Mouse (Mus musculus) cerebral cortex, adult 2 months (tissue): ENCODE data around the gene Ahdc1.

ENCODE experiments used
- WGBS: fragments of 180-500 bp; shearing (Covaris S2); methylation state at CpG from one replicate; pipeline ENCODE4 v1.1.7; 2018; 5-methylcytosine and 5-hydroxymethylcytosine counted together

Ahdc1 gene

DNA sequence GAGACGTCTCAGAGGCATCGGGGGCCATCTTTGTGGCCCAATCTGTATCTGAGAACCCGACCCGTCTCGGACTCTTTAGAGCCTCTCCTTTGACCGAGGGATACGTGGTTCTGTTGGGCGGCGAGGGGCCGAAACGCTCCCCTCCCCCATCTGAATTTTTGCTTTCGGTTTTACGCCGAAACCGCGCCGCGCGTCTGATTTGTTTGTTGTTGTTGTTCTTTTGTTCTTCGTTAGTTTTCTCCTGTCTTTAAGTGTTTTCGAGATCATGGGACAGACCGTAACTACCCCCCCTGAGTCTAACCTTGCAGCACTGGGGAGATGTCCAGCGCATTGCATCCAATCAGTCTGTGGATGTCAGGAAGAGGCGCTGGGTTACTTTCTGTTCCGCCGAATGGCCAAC lies 85.6 kb downstream of the Ahdc1 start:
- under 1% methylated on average over 15 of the region's 26 CpGs for WGBS

DNA sequence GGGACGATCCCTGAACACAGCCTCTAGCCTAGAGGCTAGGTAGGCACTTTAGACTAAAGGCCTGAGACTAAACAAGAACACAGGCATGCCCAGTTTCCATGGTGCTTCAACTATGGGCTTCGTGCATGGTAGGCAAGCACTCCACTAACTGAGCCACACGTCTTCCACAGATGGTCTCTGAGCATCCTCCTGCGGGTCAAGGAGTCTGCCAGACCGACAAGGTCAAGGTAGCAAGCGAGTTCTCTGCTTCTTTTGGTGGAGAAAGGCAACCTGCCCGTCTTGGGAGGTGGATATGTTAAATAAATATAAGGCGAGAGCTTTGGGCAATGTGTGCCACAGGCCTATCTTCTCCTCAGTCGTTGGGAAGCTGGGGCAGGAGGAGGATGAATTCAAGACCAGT lies 90.7 kb downstream of the Ahdc1 start:
- WGBS, result 68% methylated on average over 9 of the region's 9 CpGs

GRCm38 (mm10) chr4:133103525-133104193 lies 92.6 kb downstream of the Ahdc1 start:
- WGBS, result 47% methylated on average over 16 of the region's 16 CpGs

DNA sequence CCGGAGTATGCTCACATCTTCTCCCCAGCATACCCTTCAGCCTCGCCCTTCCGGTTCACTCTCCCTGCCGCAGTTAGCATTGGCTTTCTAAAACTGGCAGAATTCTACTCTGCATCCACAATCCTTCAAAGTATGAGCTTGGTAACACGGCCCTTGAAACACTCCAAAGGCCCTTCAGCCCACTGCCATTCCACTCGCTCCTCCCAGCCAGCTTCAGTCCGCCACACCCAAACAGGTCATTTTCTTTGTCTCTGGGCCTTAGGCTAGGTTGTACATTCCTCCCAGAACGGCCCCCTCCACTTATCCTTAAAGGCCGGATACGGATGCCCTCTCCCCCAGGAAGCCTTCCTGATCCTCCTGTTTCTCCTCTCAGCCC lies 93.1 kb downstream of the Ahdc1 start:
- WGBS, result 65% methylated on average over 10 of the region's 10 CpGs

DNA sequence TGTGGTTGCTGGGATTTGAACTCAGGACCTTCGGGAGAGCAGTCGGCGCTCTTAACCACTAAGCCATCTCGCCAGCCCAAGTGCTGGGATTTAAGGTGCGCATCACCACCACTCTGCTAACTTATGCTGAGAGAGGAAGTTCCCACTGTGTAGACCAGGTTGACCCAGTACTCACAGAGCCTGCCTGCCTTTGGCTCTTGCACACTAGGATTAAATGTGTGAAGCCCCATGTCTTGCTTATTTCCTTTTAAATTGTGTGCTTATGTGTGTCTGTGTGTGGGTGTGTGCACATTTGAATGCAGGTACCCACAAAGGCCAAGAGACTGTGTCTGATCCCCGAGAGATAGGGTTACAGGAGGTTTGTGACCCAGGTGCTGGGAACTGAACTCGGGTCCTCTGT lies 95.6 kb downstream of the Ahdc1 start:
- WGBS, result 97% methylated on average over 7 of the region's 7 CpGs

GRCm38 (mm10) chr4:133107788-133108281 lies 96.8 kb downstream of the Ahdc1 start:
- 61% methylated on average over 13 of the region's 13 CpGs for WGBS

DNA sequence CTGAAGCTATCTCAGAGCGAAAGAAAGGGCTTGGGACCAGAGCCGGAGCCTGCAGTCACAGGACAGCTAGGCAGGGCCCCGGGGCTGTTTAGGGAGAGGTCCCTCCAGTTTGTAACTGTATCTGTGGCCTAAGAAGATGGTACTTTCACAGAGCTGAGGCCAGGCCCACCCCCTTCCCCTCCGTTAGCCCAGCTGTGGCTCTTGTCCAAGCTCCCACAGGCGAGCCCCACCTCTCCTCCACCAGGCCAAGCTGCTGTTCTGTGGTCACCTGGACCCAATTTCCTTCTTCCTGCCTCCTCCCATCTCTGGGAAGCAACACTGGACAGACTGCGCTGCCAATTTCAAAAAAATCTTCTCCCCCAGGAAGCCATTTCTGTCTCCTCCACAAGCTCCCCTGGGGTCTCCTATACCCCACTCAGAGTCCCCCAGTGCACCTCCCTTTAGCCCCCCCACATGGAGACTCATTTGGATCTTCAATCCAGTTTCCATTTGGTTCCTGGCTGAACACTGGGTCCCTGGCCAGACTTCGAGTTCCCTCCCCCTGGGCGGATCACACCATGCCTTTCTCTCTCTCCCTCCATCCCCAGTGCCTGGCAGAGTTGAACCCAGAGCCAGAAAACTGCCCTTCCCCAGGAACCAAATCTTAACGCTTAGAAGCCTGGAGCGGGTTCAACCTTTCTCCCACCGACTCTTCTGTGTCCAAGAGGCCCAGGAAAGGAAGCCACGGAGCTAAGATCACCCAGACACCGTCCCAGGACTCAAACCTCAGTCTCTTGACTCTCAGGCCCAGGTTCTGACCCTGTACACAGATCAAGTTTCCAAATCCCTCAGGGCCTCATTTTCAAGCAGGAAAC lies 97.6 kb downstream of the Ahdc1 start:
- WGBS, result 72% methylated on average over 13 of the region's 13 CpGs

GRCm38 (mm10) chr4:133109335-133109801 lies 98.3 kb downstream of the Ahdc1 start:
- 80% methylated on average over 5 of the region's 5 CpGs for WGBS

DNA sequence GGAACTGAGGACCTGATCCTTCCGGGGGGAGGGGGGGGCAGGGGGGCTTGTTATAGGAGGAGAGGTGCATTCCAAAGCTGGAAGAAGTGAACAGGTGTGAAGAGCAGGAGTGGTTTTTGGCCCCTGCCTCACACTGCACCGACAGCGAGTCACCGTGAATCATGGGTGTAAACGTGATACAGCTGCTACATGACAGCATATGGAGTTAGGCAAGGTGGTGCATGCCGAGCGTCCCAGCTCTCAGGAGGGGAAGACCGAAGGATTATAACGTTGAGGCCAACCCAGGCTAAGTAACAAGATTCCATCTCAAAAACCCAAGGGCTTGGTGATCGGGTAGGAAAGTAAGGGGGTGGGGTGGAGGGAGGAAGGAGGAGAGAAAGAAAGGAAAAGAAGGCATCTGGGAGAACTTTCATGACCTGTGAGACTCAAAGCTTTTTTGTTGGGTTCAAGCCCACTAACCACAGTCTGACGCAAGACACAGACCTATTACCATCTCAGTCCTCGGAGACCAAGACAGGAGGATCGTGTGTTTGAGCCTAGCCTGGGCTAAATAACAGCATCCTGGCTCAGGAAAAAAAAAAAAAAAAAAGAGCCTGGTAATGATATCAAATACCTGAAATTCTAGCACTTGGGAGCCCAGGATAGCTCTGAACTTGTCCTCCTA lies 101.2 kb downstream of the Ahdc1 start:
- 67% methylated on average over 13 of the region's 13 CpGs for WGBS

- WGBS, result 51% methylated on average over 6 of the region's 6 CpGs
These were observed 102.4 kb downstream of the Ahdc1 start for GRCm38 (mm10) chr4:133113351-133113882.

DNA sequence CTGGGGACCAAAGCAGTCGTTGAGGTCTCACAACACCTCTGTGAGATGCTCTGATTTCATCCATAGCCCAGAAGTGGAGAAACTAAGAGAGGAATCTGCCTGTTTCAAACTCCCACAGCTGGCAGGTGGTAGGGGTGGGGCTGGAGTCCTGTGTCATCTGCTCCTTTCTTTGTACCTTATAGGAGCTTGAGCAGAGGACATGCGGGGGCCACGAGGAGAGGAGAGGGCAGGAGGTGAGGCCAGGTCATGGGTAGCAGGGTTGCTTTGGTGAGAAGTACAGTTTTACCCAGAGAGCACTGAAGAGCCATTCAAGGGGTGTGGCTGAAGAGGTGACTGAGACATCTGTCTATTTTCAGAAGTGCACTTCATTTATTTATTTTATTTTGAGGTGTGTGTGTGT lies 103.7 kb downstream of the Ahdc1 start:
- WGBS, result 87% methylated on average over 3 of the region's 3 CpGs

DNA sequence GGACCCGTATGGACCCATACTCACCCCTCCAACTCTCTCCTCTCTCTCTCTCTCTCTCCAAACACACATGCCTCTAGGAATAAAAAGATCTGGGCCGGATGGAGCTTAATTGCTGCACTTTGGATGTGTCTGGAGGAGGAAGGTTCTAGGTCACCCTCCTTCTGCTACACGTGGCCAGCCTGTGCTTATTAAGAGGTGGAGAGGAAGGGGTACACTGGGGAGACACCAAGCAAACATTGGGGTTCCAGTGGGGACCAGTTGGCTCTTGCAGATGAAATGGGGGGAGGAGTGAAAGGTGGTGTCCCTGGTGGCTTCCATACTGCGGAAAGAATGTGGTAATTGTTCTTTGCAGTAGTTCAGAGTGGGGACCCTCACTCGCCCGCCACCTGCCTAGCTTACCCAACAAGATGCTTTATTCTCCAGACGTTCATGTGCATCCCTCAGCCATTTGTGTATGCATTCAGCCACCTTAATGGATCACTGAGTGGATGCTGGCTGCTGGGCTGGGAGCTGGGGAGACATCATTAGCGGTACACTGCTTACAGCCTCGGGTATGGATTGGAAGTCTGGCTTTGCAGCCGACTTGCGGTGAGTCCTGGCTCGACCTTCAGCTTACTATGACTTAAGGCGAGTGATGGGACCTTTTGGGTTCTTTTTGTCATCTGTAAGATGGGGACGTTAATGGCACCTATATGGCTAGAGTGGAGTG lies 104.8 kb downstream of the Ahdc1 start:
- WGBS, result 80% methylated on average over 14 of the region's 14 CpGs

GRCm38 (mm10) chr4:133116756-133117470 lies 105.9 kb downstream of the Ahdc1 start:
- 58% methylated on average over 3 of the region's 3 CpGs for WGBS

GRCm38 (mm10) chr4:133117556-133118411 lies 106.7 kb downstream of the Ahdc1 start:
- 36% methylated on average over 18 of the region's 18 CpGs for WGBS

DNA sequence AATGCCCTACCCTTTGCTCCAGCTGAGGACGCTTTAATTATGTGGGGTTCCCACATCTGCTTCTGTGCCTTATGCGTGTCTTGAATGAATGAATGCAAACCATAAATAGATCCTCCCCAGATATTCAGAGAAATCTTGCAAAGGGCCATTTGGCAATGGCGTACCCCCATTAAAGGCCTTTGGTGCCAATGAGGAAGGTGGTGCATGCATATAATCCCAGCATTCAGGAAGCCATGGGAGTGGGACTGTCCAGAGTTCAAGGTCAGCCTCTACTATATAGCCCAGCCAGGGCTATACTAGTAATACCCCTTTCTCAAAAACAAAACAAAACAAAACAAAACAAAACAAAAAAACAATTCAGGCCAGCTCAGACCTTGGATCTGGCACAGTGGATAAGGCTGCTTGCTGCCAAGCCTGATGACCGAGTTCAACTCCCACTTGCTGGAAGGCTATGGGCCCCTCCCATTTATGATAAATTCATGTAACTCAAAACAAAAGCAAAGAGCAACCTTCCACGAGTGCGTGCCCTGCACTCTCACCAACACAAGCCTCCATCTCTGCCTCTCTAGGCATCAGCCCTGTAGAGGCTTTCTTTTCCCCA lies 107.8 kb downstream of the Ahdc1 start:
- WGBS, result 82% methylated on average over 6 of the region's 6 CpGs

GRCm38 (mm10) chr4:133119579-133119978 lies 108.5 kb downstream of the Ahdc1 start:
- 91% methylated on average over 6 of the region's 6 CpGs for whole genome bisulfite sequencing

- 18% methylated on average over 10 of the region's 11 CpGs for WGBS
These were observed 109.8 kb downstream of the Ahdc1 start for GRCm38 (mm10) chr4:133120833-133121321.

GRCm38 (mm10) chr4:133121416-133121815 lies 110.4 kb downstream of the Ahdc1 start:
- WGBS, result 40% methylated on average over 1 of the region's 1 CpGs

GRCm38 (mm10) chr4:133121974-133122637 lies 111.0 kb downstream of the Ahdc1 start:
- WGBS, result 58% methylated on average over 5 of the region's 5 CpGs
